Mouse (Mus musculus): ENCODE measurements around the gene Snx13. TPM values are rescaled to one million over a fixed set of nuclear protein-coding genes. Genes with fewer than 3 reads are reported as not detected.

The Snx13 gene
- polyA plus RNA-seq, 1 experiment: 55.4 TPM

DNA sequence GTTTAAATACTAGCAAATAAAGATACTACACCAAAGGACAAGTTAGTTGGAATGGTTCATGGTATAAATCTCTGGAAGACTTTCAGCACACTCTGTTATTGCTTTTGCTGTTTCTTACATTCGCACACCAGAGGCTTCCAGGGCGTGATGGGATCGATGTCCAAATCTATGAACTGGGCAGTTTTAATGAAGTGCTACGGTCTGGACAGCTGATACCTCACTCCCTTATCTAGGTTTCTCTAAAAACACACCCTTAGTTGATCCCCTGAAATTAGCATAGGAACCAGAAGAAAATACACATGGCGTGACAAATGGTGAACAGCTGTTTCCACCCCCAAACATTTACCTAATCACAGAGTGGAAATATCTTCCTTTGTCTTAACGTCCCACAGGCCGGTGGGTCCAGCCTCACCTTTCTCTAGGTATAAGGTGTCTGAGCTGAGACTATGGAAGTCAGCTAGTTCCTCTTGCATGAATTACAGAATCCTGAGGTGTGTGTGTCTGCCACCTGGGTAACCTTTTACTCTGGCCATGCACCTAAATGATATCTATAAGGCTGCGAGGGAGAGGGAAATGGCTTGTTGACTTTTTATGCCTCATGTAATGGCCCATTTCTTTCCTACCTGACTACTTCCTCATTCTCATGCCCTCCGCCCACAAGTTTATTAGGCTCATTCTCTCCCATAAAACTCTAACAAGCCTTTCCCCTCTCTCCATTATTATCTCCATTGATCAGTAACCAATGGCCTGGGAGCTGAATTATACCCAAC lies 30.3 kb upstream of the Snx13 start:
- no peak for TF ChIP-seq POLR2A (IDR thresholded peaks at IDR 0.05; ENCODE audit: low read depth, low read length)
- TF ChIP-seq CTCF (IDR thresholded peaks at IDR 0.05; ENCODE audit: borderline replicate concordance, insufficient read depth, low read length): no peak
- H3K4me3 ChIP-seq (ENCODE audit: insufficient read depth, low read length): no peak overlapping the region

DNA sequence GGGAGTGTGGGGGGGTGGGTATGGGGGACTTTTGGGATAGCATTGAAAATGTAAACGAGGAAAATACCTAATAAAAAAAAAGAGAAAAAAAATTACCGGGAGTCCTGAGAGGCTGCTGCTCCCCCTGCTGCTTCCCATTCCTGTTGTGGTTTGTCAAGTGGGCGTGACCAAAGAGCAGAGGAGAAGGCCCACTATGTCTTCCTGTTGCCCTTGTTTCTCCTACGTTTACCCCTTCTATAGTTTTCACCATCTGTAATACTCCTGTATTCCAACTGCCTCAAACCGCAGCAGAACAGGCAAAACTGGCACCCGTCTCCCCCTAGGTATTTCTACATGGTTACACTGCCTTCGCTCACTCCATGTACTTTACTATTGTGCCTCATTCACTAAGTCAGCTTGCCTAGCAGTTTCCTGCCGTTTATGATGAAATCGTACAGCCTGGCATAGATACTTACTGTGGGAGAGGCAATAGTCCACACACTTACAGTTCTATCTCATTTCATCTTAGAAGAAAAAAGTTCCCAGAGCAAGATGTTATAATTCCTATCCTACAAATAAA lies 28.2 kb upstream of the Snx13 start:
- TF ChIP-seq POLR2A (IDR thresholded peaks at IDR 0.05; ENCODE audit: low read depth, low read length) (no peak), CTCF (IDR thresholded peaks at IDR 0.05; ENCODE audit: borderline replicate concordance, insufficient read depth, low read length) (no peak)
- H3K4me1 ChIP-seq (ENCODE audit: control insufficient read depth, insufficient read depth, low read length): no peaks in the 10 kb centered on the region
- H3K4me3 ChIP-seq (ENCODE audit: insufficient read depth, low read length): no peak overlapping the region

More for the DNA sequence above, 30.3 kb upstream of the Snx13 start:
- H3K27ac ChIP-seq (ENCODE audit: insufficient read depth, low read length): no peak overlapping the region
- no peaks in the 10 kb centered on the region for H3K4me1 ChIP-seq (ENCODE audit: control insufficient read depth, insufficient read depth, low read length)

DNA sequence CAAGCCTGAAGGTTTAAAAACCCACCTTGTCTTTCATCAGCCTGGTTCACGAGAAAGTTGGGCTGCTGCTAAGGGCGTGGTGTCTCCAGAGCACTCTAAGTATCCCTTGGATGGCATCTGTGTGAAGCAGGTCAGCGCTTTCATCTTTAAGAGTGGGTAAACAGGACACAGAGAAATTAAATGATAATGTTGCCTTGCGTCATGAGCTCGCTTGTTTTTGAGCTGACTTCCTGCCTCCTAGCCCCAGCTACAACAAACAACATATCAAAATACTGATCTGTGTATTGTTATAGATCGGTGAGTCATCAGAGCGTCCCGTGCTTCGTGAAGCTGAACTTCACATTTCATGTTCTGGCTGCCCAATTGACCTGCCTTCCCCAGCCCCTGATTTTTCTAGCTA lies 25.7 kb upstream of the Snx13 start:
- Histone ChIP-seq H3K4me1 (ENCODE audit: control insufficient read depth, insufficient read depth, low read length) (no peaks in the 10 kb centered on the region), H3K4me3 (ENCODE audit: insufficient read depth, low read length) (no peak overlapping the region), H3K27ac (ENCODE audit: insufficient read depth, low read length) (no peak overlapping the region)
- TF ChIP-seq CTCF (IDR thresholded peaks at IDR 0.05; ENCODE audit: borderline replicate concordance, insufficient read depth, low read length) (no peak), POLR2A (IDR thresholded peaks at IDR 0.05; ENCODE audit: low read depth, low read length) (no peak)

More for the DNA sequence above, 28.2 kb upstream of the Snx13 start:
- H3K27ac ChIP-seq (ENCODE audit: insufficient read depth, low read length): no peak overlapping the region

DNA sequence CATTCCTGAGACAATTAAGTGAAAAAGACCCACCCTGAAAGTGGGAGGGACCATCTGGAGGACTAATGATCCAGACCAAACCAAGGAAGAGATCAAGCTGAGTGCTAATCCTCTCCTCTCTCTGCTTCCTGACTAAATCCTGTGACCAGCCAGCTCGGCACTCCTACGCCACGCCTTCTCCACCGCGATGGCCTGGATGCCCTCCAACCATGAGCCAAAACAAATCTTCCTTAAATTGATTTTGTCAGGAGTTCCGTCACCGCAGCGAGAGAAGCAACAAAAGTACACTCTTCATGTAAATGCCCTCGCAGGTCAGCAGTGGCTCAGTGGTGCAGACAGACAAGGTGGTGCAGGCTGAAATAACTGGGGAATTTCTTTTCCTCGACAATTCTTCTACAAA lies 24.9 kb upstream of the Snx13 start:
- no peaks in the 10 kb centered on the region for H3K4me1 ChIP-seq (ENCODE audit: control insufficient read depth, insufficient read depth, low read length)
- no peak for TF ChIP-seq POLR2A (IDR thresholded peaks at IDR 0.05; ENCODE audit: low read depth, low read length)
- no peak for TF ChIP-seq CTCF (IDR thresholded peaks at IDR 0.05; ENCODE audit: borderline replicate concordance, insufficient read depth, low read length)
- no peak overlapping the region for H3K4me3 ChIP-seq (ENCODE audit: insufficient read depth, low read length)
- H3K27ac ChIP-seq (ENCODE audit: insufficient read depth, low read length): no peak overlapping the region

DNA sequence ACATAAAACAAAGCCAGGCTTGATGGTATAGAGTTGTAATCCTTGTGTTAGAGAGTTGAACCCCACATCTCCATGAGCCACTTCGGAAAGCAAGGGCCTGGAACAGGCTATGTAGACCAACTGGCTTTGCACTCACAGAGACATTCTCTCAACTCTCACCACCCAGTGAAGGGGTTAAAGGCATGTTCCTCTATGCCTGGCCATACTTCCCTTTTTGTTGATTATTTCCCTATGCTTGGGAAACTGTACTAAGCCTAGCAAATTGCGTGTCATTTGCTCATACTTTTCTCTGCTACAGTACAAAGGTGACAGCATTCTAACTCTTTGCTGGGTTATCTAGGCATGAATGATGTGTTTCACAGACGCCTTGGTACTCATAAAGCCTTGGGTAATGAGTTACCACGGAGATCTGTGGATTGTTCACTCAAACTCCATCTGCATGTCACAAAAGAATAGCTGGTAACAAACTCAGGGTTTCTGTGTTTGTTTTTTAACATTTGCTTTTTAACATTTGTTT lies 21.0 kb upstream of the Snx13 start:
- no peak for TF ChIP-seq CTCF (IDR thresholded peaks at IDR 0.05; ENCODE audit: borderline replicate concordance, insufficient read depth, low read length)
- no peak for TF ChIP-seq POLR2A (IDR thresholded peaks at IDR 0.05; ENCODE audit: low read depth, low read length)
- no peaks in the 10 kb centered on the region for H3K4me1 ChIP-seq (ENCODE audit: control insufficient read depth, insufficient read depth, low read length)
- no peak overlapping the region for H3K4me3 ChIP-seq (ENCODE audit: insufficient read depth, low read length)
- H3K27ac ChIP-seq (ENCODE audit: insufficient read depth, low read length): no peak overlapping the region

DNA sequence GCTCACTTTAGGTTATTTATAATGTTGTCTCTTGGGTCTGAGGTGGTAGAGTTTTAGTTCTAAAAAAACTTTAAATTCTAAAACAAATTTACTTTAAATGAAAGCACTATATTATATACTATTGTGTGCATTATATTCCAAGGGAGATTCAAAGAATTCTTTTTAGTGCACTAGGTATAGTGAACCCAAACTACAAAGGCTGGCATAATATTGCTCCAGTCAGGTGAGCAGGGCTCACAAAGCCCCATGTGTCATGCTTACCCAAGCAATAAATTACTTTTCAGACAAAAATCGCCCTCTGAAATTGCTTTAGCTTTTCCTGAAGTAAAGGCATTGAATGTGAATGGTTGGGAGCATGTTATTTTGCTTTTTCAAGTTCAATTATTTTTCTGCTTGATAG lies 19.5 kb upstream of the Snx13 start:
- H3K4me1 ChIP-seq (ENCODE audit: control insufficient read depth, insufficient read depth, low read length): no peaks in the 10 kb centered on the region
- no peak for TF ChIP-seq CTCF (IDR thresholded peaks at IDR 0.05; ENCODE audit: borderline replicate concordance, insufficient read depth, low read length)
- TF ChIP-seq POLR2A (IDR thresholded peaks at IDR 0.05; ENCODE audit: low read depth, low read length): no peak
- no peak overlapping the region for H3K27ac ChIP-seq (ENCODE audit: insufficient read depth, low read length)
- no peak overlapping the region for H3K4me3 ChIP-seq (ENCODE audit: insufficient read depth, low read length)

DNA sequence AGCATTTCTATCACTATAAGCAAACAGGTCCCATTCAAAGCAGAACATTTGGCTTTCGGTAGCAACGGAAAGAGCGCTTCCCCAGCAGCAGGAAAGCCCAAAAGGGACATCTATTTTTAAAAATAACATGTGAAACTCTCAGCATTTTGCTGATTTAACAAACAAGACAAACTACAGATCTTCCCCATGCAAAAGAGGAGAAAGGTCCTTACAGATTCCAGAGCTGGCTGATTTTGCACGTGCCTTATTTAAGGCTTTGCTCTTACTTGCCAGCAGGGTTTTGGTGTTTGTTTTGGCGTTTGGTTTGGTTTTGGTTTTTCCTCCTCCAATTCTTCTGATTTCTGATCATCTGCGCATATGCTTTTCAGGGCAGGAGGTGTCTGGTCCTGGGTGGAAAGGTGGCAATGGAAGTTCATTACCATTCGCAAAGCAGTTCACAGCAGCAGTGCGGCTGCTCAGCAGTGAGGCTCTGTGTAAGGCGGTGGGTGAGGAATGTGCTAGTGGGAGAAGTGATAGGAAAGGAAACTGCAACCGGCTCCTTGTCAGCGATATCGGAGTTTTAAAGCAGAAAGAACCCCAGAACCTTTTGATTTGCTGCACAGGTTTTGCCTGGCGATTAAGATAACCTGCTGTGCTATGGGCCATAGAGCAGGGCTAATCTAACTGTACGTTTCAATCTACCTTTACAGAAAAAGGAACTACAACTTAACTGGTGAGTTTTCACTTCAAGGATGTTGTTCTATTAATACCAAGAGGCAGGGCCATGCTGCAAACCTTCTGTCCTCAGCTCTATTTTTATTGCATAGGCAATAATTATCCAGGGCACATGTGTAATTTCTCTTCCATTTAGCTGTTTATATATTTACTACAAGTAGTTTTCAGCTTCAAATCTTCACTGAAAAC lies 8.1 kb upstream of the Snx13 start:
- Histone ChIP-seq H3K4me1 (ENCODE audit: control insufficient read depth, insufficient read depth, low read length) (no peaks in the 10 kb centered on the region), H3K4me3 (ENCODE audit: insufficient read depth, low read length) (no peak overlapping the region), H3K27ac (ENCODE audit: insufficient read depth, low read length) (no peak overlapping the region)
- TF ChIP-seq CTCF (IDR thresholded peaks at IDR 0.05; ENCODE audit: borderline replicate concordance, insufficient read depth, low read length) (no peak), POLR2A (IDR thresholded peaks at IDR 0.05; ENCODE audit: low read depth, low read length) (no peak)

DNA sequence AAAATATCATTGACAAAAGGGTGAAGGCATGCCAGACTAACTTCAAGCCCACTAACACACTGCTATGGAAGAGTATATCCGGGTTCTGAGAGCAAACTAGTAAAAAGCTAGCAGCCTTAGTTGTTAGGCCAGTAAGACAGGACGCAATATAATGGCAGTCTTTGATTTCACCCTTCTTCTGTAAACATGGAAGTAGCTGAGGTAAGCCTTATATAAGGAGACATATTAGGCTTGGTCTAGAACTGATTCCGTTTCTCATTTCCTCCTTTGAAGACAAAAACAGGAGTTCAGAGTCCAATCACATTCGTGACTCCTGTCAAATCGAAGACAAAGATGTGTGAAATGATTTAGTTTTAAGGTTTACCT lies 7.4 kb upstream of the Snx13 start:
- Histone ChIP-seq H3K4me1 (ENCODE audit: control insufficient read depth, insufficient read depth, low read length) (no peaks in the 10 kb centered on the region), H3K4me3 (ENCODE audit: insufficient read depth, low read length) (no peak overlapping the region), H3K27ac (ENCODE audit: insufficient read depth, low read length) (no peak overlapping the region)
- TF ChIP-seq CTCF (IDR thresholded peaks at IDR 0.05; ENCODE audit: borderline replicate concordance, insufficient read depth, low read length) (no peak), POLR2A (IDR thresholded peaks at IDR 0.05; ENCODE audit: low read depth, low read length) (no peak)

DNA sequence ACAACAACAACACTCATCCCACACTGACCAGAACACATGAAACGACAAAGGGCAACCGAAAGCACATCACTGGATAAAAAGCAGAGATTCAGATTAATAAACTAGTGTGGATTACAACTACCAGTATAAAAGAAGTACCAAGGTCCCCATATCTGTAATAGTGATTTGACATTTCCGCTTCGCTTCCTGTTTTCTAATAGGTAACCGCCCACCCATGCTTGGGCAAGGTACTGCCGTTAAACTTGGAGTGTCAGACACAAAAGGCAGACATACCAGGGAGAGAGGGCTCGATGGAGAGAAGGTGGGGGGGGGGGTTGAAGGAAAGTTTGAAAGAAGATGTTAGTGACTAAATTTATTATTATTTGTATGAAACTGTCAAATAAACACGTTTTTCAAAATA lies 5.0 kb upstream of the Snx13 start:
- Histone ChIP-seq H3K4me1 (ENCODE audit: control insufficient read depth, insufficient read depth, low read length) (no peaks in the 10 kb centered on the region), H3K4me3 (ENCODE audit: insufficient read depth, low read length) (no peak overlapping the region), H3K27ac (ENCODE audit: insufficient read depth, low read length) (no peak overlapping the region)
- TF ChIP-seq CTCF (IDR thresholded peaks at IDR 0.05; ENCODE audit: borderline replicate concordance, insufficient read depth, low read length) (no peak), POLR2A (IDR thresholded peaks at IDR 0.05; ENCODE audit: low read depth, low read length) (no peak)
